Mouse (Mus musculus) retina, embryonic 14.5 days (tissue): ENCODE data around the gene Szrd1.

Source experiments
- DNase-seq: peaks from one replicate; pipeline ENCODE4 v3.0.0-alpha.2; 2015; ENCODE audit warnings: low spot score

The Szrd1 gene

DNA sequence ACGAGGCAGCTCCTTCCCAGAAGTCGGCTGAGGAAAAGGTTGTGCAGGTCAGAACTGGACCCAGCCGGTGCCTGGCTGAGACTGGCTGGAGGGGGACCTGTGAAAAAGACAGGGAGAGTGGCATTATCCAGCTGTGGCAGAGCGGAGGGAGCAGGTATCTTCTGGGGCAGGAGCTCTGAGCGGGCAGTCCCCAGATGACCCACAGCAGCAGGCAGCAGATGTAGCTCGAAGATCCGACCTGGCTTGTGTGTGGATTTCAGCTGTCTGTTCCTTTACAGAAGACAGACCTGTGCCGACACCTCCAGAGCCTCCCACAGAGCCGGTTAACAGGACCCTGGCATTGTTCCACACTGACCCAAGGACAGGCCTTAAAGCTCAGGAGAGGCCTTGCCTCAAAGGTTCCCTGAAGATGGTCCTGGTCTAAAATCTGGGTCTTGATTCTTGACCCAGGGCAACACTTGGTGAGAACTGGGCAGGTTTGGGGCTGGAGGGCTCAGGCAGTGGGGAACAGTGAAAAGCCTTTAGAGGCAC is 72.0 kb downstream of the Szrd1 start:
- DNase-seq: no peak

- DNase-seq: no peak
Measured at GRCm38 (mm10) chr4:141066709-141067515, 72.7 kb downstream of the Szrd1 start.

DNA sequence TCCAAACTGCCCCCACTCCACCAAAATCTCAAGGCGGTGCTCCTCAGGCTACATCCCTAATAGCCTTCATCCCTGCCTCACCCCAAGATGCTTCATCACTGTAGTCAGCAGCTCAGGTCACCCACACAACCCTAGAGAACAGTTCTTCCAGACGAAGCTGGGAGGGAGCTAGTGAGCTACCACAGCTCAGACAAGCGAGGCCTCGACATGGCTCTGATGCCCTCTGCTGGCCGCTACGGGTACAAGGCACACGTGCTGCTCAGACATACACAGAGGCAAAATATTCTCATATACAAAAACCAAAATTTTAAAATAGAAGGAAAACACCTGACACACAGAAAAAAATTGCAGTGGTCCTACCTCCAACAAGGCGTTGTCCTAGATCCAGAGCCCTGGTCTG is 74.5 kb downstream of the Szrd1 start:
- peak; percentile 95 for DNase-seq

- DNase-seq: no peak
Measured at GRCm38 (mm10) chr4:141064104-141064659, 75.4 kb downstream of the Szrd1 start.
